8 mouse cellular contexts compared by ENCODE assay signal in genomic region chr5:113956510-113956909, GRCm38 (mm10). TPM values are rescaled to one million over a fixed set of nuclear protein-coding genes. Genes with fewer than 3 reads are reported as not detected.
DNase-seq lines count a peak whose midpoint lies in the region; ATAC-seq lines count a peak whose summit lies in the region.

No protein-coding gene starts in this region.

- H3K9ac ChIP-seq in embryonic facial prominence, embryonic 11.5 days (replicated peaks; ENCODE audit: low read length) = no peak overlapping the region
- no peak overlapping the region for H3K9ac ChIP-seq in kidney, embryonic 16.5 days (replicated peaks; ENCODE audit: low read length)
- H3K9ac ChIP-seq in liver, embryonic 12.5 days = no peak overlapping the region
- no peak overlapping the region for H3K9ac ChIP-seq in neural tube, embryonic 15.5 days (replicated peaks)

- H3K27ac ChIP-seq in embryonic facial prominence, embryonic 11.5 days (replicated peaks; ENCODE audit: low read depth, low read length) = no peak overlapping the region
- H3K27ac ChIP-seq in kidney, embryonic 16.5 days (ENCODE audit: low read length) = no peak overlapping the region
- H3K27ac ChIP-seq in liver, embryonic 12.5 days = no peak overlapping the region
- H3K27ac ChIP-seq in neural tube, embryonic 15.5 days (replicated peaks) = no peak overlapping the region

- H3K4me3 ChIP-seq in embryonic facial prominence, embryonic 11.5 days (ENCODE audit: low read depth, low read length) = no peak overlapping the region
- no peak overlapping the region for H3K4me3 ChIP-seq in kidney, embryonic 16.5 days (ENCODE audit: low read length)
- no peak overlapping the region for H3K4me3 ChIP-seq in liver, embryonic 12.5 days
- no peak overlapping the region for H3K4me3 ChIP-seq in neural tube, embryonic 15.5 days (replicated peaks)

- no peak overlapping the region for H3K4me2 ChIP-seq in embryonic facial prominence, embryonic 11.5 days (ENCODE audit: low read depth, low read length)
- H3K4me2 ChIP-seq in kidney, embryonic 16.5 days (replicated peaks; ENCODE audit: low read depth, low read length) = no peak overlapping the region
- H3K4me2 ChIP-seq in liver, embryonic 12.5 days = no peak overlapping the region
- H3K4me2 ChIP-seq in neural tube, embryonic 15.5 days = no peak overlapping the region

- H3K27me3 ChIP-seq in embryonic facial prominence, embryonic 11.5 days (ENCODE audit: control insufficient read depth, insufficient read depth, low read length) = no peaks in the 10 kb centered on the region
- H3K27me3 ChIP-seq in kidney, embryonic 16.5 days (ENCODE audit: insufficient read depth, low read length) = no peaks in the 10 kb centered on the region
- H3K27me3 ChIP-seq in liver, embryonic 12.5 days (replicated peaks) = no peaks in the 10 kb centered on the region
- H3K27me3 ChIP-seq in neural tube, embryonic 15.5 days (replicated peaks) = no peaks in the 10 kb centered on the region

- H3K9me3 ChIP-seq in embryonic facial prominence, embryonic 11.5 days (replicated peaks; ENCODE audit: control insufficient read depth, low read length) = no peaks in the 10 kb centered on the region
- H3K9me3 ChIP-seq in kidney, embryonic 16.5 days (ENCODE audit: low read length) = no peaks in the 10 kb centered on the region
- no peaks in the 10 kb centered on the region for H3K9me3 ChIP-seq in liver, embryonic 12.5 days (replicated peaks)
- H3K9me3 ChIP-seq in neural tube, embryonic 15.5 days (replicated peaks) = no peaks in the 10 kb centered on the region

- ATAC-seq in embryonic facial prominence, embryonic 11.5 days (replicated peaks; ENCODE audit: insufficient number of reproducible peaks, low FRiP score, low TSS enrichment, low read depth) = no peak
- ATAC-seq in kidney, embryonic 16.5 days (ENCODE audit: low FRiP score, low TSS enrichment) = peak; percentile 47; the same call in 1 of the 2 replicates
- peak; percentile 54 for ATAC-seq in liver, embryonic 12.5 days
- ATAC-seq in neural tube, embryonic 15.5 days (ENCODE audit: low FRiP score) = peak; percentile 41; the same call in 1 of the 2 replicates

- peaks cover 3% of the 10 kb centered on the region; the same call in 1 of the 2 replicates for H3K36me3 ChIP-seq in embryonic facial prominence, embryonic 11.5 days (replicated peaks; ENCODE audit: control insufficient read depth, insufficient read depth, low read depth, low read length)
- peaks cover 41% of the 10 kb centered on the region for H3K36me3 ChIP-seq in kidney, embryonic 16.5 days (ENCODE audit: insufficient read depth, low read length)
- H3K36me3 ChIP-seq in liver, embryonic 12.5 days = peaks cover 88% of the 10 kb centered on the region
- H3K36me3 ChIP-seq in neural tube, embryonic 15.5 days = peaks cover 37% of the 10 kb centered on the region

- 0 out of 2 replicates have a peak, but pooled peaks cover 2% of the 10 kb centered on the region for H3K4me1 ChIP-seq in embryonic facial prominence, embryonic 11.5 days (ENCODE audit: control insufficient read depth, insufficient read depth, low read length)
- peaks cover 6% of the 10 kb centered on the region for H3K4me1 ChIP-seq in kidney, embryonic 16.5 days (ENCODE audit: insufficient read depth, low read length)
- H3K4me1 ChIP-seq in liver, embryonic 12.5 days = peaks cover 54% of the 10 kb centered on the region
- peaks cover 4% of the 10 kb centered on the region; the same call in 1 of the 2 replicates for H3K4me1 ChIP-seq in neural tube, embryonic 15.5 days

- 10% methylated on average over 4 of the region's 4 CpGs for WGBS in embryonic facial prominence, embryonic 11.5 days
- WGBS in kidney, embryonic 16.5 days = 2% methylated on average over 4 of the region's 4 CpGs
- 8% methylated on average over 4 of the region's 4 CpGs for WGBS in liver, embryonic 12.5 days (ENCODE audit: insufficient replicate concordance)
- WGBS in neural tube, embryonic 15.5 days = 2% methylated on average over 4 of the region's 4 CpGs

- peak; percentile 84 for DNase-seq in CD4-positive helper T cell, adult 2 months (ENCODE audit: low read depth, low spot score)
- peak; percentile 95 for DNase-seq in adrenal gland, postnatal 10 days
- peak; percentile 88 for DNase-seq in embryonic facial prominence, embryonic 11.5 days (ENCODE audit: low spot score)
- DNase-seq in heart, adult 8-10 months (ENCODE audit: low spot score) = peak; percentile 89
- peak; percentile 80 for DNase-seq in testis, postnatal 14 days (ENCODE audit: low spot score)

RNA-seq across cellular contexts. Expression of gene Ssh1, which starts 37.2 kb away (rescaled TPM):
- total RNA-seq in adrenal gland, postnatal 10 days (2021) = 10 to 100 TPM; 14.2 to 20.0 TPM
- 26.0 and 29.0 TPM in 2 replicates for polyA plus RNA-seq in embryonic facial prominence, embryonic 11.5 days (2014; fragmentation: Nextera tagmentation; extraction: Ambion mirVana)
- total RNA-seq in heart, adult 8-10 months (2022) = 10 to 100 TPM; 12.3 to 16.8 (median 13.4) TPM
- 15.0 and 16.7 TPM in 2 replicates for polyA plus RNA-seq in kidney, embryonic 16.5 days (2015; fragmentation: Nextera tagmentation; extraction: Ambion mirVana)
- polyA plus RNA-seq in liver, embryonic 12.5 days (2016; fragmentation: Nextera tagmentation; extraction: Ambion mirVana) = 8.9 and 10.9 TPM in 2 replicates
- polyA plus RNA-seq in neural tube, embryonic 15.5 days (2015; fragmentation: Nextera tagmentation; extraction: Ambion mirVana) = 9.8 and 13.1 TPM in 2 replicates

RNA-seq across cellular contexts. Expression of gene Dao, which starts 47.0 kb away (rescaled TPM):
- not detected for total RNA-seq in adrenal gland, postnatal 10 days (2021)
- not detected in 2 replicates for polyA plus RNA-seq in embryonic facial prominence, embryonic 11.5 days (2014; fragmentation: Nextera tagmentation; extraction: Ambion mirVana)
- total RNA-seq in heart, adult 8-10 months (2022) = not detected
- 20.4 and 22.5 TPM in 2 replicates for polyA plus RNA-seq in kidney, embryonic 16.5 days (2015; fragmentation: Nextera tagmentation; extraction: Ambion mirVana)
- not detected in 2 replicates for polyA plus RNA-seq in liver, embryonic 12.5 days (2016; fragmentation: Nextera tagmentation; extraction: Ambion mirVana)
- polyA plus RNA-seq in neural tube, embryonic 15.5 days (2015; fragmentation: Nextera tagmentation; extraction: Ambion mirVana) = 0.60 TPM in 1 of 2 replicates, not detected in the other

RNA-seq across cellular contexts. Expression of gene Coro1c, which starts 48.0 kb away (rescaled TPM):
- total RNA-seq in adrenal gland, postnatal 10 days (2021) = 10 to 100 TPM; 66.4 to 78.9 TPM
- polyA plus RNA-seq in embryonic facial prominence, embryonic 11.5 days (2014; fragmentation: Nextera tagmentation; extraction: Ambion mirVana) = 130 and 135 TPM in 2 replicates
- 10 to 100 TPM; 21.9 to 30.3 (median 23.7) TPM for total RNA-seq in heart, adult 8-10 months (2022)
- 122 and 126 TPM in 2 replicates for polyA plus RNA-seq in kidney, embryonic 16.5 days (2015; fragmentation: Nextera tagmentation; extraction: Ambion mirVana)
- polyA plus RNA-seq in liver, embryonic 12.5 days (2016; fragmentation: Nextera tagmentation; extraction: Ambion mirVana) = 78.7 and 78.8 TPM in 2 replicates
- 160 and 162 TPM in 2 replicates for polyA plus RNA-seq in neural tube, embryonic 15.5 days (2015; fragmentation: Nextera tagmentation; extraction: Ambion mirVana)

Comparison
In these comparisons a context has a peak if more than half of its experiments do, and no peak if none do; other contexts are left out.
1. RNA of gene Dao, which starts 47.0 kb away (polyA plus RNA-seq): 20.4 to 22.5 TPM in kidney, embryonic 16.5 days; 0.60 TPM in neural tube, embryonic 15.5 days, not detected in liver, embryonic 12.5 days and not detected in embryonic facial prominence, embryonic 11.5 days; every median in the first group is over 10 times any median in the second.
2. Peak in every context shown above with its lines, with median percentiles within 50 percentile points of each other: DNase-seq.